Mouse (Mus musculus) midbrain, embryonic 14.5 days (tissue): ENCODE measurements at regions not wholly inside any gene's neighbourhood (a gene's known extent, or its start where the extent isn't known, plus 50 kb on each side); places are given as distances from the start of the nearest gene placed in this dataset.
"Not testable (repeated sequence)": the region's sequence is repeated elsewhere in the genome, so short reads cannot be mapped to it uniquely, and the experiment has no call there.

Experiments used
- ATAC-seq: fragments of 200-750 bp; cut with Nextera tagmentation; 2 replicates; pipeline ENCODE4 v1.8.0; 2017; ENCODE audit warnings: moderate number of reproducible peaks, moderate library complexity; ENCODE audit not compliant: low FRiP score, low TSS enrichment
- DNase-seq: peaks from one replicate; pipeline ENCODE4 v3.0.0-alpha.2; 2015
- H3K27ac ChIP-seq: fragments of 300-500 bp; sonication (generic); replicated peaks from 2 replicates; pipeline ENCODE4 v1.5.1; 2014; ENCODE audit warnings: mild to moderate bottlenecking, low read depth, low read length, moderate library complexity
- H3K27me3 ChIP-seq: fragments of 300-500 bp; sonication (generic); 2 replicates; pipeline ENCODE4 v1.6.1; 2014; ENCODE audit warnings: low read length, control low read depth, mixed read lengths; ENCODE audit not compliant: control insufficient read depth, insufficient read depth
- H3K36me3 ChIP-seq: fragments of 300-500 bp; sonication (generic); 2 replicates; pipeline ENCODE4 v1.6.1; 2014; ENCODE audit warnings: low read length, control low read depth; ENCODE audit not compliant: control insufficient read depth, insufficient read depth
- H3K4me1 ChIP-seq: fragments of 300-500 bp; sonication (generic); 2 replicates; pipeline ENCODE4 v1.6.1; 2014; ENCODE audit warnings: mild to moderate bottlenecking, antibody characterized with exemption, low read length, control low read depth; ENCODE audit not compliant: control insufficient read depth, insufficient read depth
- H3K4me2 ChIP-seq: fragments of 300-500 bp; sonication (generic); 2 replicates; pipeline ENCODE4 v1.6.1; 2014; ENCODE audit warnings: mild to moderate bottlenecking, low read length, moderate library complexity
- H3K4me3 ChIP-seq: fragments of 300-500 bp; sonication (generic); replicated peaks from 2 replicates; pipeline ENCODE4 v1.5.1; 2014; ENCODE audit warnings: low read depth, low read length
- H3K9ac ChIP-seq: fragments of 300-500 bp; sonication (generic); replicated peaks from 2 replicates; pipeline ENCODE4 v1.6.1; 2014; ENCODE audit warnings: mild to moderate bottlenecking, low read length, moderate library complexity
- H3K9me3 ChIP-seq: fragments of 300-500 bp; sonication (generic); 2 replicates; pipeline ENCODE4 v1.6.1; 2016; ENCODE audit warnings: low read length, control low read depth, mixed read lengths; ENCODE audit not compliant: control insufficient read depth
- WGBS: fragments of 180-500 bp; shearing (Covaris S2); extraction: QIAGEN DNeasy Blood & Tissue Kit; methylation state at CpG from one replicate; pipeline ENCODE4 v1.1.7; 2014; 5-methylcytosine and 5-hydroxymethylcytosine counted together

DNA sequence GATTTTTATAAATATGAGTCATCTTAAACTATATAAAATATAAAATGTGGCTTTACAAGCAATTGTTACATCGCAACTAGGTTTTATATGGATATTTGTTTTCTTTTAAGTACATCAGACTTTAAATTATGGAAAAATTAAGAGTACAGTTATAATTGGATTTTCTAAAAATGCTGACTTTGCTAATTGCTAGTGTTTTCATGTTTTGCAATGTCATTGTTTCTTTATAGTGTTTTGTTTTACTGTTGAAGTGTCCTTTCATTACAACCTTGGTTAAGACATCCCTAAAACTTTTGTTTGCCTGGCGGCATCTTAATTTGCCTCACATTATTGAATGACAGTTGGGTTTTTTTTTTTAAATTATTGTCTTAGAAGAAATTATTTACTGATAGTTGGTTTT is 1634.0 kb downstream of the Diaph2 start:
- DNase-seq: no peak
- Histone ChIP-seq H3K27ac (no peak overlapping the region), H3K36me3 (no peaks in the 10 kb centered on the region), H3K4me1 (no peaks in the 10 kb centered on the region), H3K9me3 (no peaks in the 10 kb centered on the region), H3K4me3 (no peak overlapping the region), H3K9ac (no peak overlapping the region), H3K4me2 (no peak overlapping the region), H3K27me3 (no peaks in the 10 kb centered on the region)
- 92% methylated on average over 2 of the region's 2 CpGs for WGBS
- no peak for ATAC-seq

DNA sequence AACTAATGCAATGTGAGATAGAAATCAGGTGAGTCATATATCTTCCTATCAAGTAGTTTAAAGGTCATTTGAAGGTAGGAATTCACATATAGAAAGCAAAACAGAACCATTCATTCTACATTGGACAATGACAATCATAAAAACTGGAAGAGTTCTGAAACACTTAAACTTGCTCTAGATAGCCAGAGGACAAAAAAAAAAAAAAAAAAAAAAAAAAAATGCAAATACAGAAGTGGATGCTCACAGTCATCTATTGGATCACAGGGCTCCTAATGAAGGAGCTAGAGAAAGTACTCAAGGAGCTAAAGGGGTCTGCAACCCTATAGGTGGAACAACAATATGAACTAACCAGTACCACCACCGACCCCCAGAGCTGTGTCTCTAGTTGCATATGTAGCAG is 1652.6 kb downstream of the Diaph2 start:
- WGBS: 78% methylated on average over 1 of the region's 1 CpGs
- no peak overlapping the region for H3K4me3 ChIP-seq
- no peaks in the 10 kb centered on the region for H3K9me3 ChIP-seq
- H3K27ac ChIP-seq: no peak overlapping the region
- H3K4me2 ChIP-seq: no peak overlapping the region
- no peaks in the 10 kb centered on the region for H3K27me3 ChIP-seq
- no peaks in the 10 kb centered on the region for H3K36me3 ChIP-seq
- ATAC-seq (no peak), DNase-seq (no peak)
- H3K4me1 ChIP-seq: no peaks in the 10 kb centered on the region
- no peak overlapping the region for H3K9ac ChIP-seq

DNA sequence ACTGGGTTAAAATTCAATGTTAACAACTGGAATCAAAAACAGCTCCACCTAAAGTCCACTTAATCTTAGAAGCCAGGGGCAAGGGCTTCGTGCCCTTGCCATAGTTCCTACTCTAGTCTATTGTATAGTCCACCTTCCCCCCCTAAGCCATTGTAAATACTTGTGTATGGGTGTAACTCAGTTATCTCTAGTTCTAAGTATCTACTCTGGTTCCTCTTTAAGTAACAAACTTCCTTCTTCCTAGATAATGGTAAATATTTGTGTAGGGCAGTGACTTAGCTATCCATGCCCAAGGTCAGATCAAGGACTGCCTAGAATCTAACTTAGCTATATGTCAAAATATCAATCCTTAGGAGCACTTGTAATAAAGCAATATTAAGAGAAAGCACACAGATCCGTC is 1653.3 kb downstream of the Diaph2 start:
- not testable (repeated sequence) for H3K9ac ChIP-seq, H3K9me3 ChIP-seq, ATAC-seq, H3K4me2 ChIP-seq, H3K4me3 ChIP-seq, H3K4me1 ChIP-seq, DNase-seq, H3K27me3 ChIP-seq, H3K27ac ChIP-seq, H3K36me3 ChIP-seq
- WGBS: 78% methylated on average over 2 of the region's 2 CpGs

DNA sequence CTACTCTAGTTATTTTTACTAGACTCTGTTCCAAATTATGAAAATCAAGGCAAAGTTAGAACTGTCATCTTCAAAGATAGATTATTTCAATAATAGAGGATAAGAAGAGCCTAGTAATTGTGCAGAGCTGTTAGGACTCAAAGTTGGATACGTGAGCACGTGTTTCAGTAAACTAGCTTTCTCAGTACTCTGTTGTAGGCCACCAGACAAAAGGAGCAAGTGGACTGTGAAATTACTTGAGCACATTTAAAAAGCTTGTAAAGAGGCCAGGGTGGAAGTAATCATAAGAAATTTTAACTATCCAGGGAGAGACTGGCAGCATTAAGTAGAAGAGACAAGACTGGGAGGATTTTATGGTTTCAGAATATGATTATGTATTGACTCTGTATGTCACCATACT is 1657.1 kb downstream of the Diaph2 start:
- ATAC-seq: no peak
- 37% methylated on average over 2 of the region's 2 CpGs for WGBS
- H3K9ac ChIP-seq: no peak overlapping the region

DNA sequence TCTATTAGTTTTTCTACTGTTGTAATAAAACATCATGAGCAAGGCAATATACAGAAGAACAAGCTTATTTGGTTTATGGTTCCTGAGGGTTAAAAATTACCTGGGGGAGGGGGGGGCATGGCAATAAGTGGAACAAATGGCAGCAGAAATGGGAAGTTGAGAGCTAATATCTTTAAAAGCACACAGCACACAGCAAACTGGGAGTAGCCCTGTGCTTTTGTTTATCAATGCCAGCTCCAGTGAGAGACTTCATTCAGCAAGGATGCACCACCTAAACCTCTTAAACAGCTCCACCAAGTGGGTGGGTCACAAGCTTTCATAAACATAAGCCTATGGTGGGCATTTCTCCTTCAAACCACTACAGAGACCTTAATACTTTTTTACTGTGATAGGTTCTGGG is 1661.0 kb downstream of the Diaph2 start:
- no peaks in the 10 kb centered on the region for H3K27me3 ChIP-seq
- no peaks in the 10 kb centered on the region for H3K9me3 ChIP-seq
- H3K4me3 ChIP-seq: no peak overlapping the region
- no peak for DNase-seq
- no peaks in the 10 kb centered on the region for H3K4me1 ChIP-seq
- H3K36me3 ChIP-seq: no peaks in the 10 kb centered on the region
- no peak overlapping the region for H3K4me2 ChIP-seq
- no peak overlapping the region for H3K27ac ChIP-seq
- no peak overlapping the region for H3K9ac ChIP-seq
- no peak for ATAC-seq

More for the DNA sequence above, 1657.1 kb downstream of the Diaph2 start:
- Histone ChIP-seq H3K27me3 (no peaks in the 10 kb centered on the region), H3K4me1 (no peaks in the 10 kb centered on the region), H3K4me3 (no peak overlapping the region), H3K36me3 (no peaks in the 10 kb centered on the region), H3K4me2 (no peak overlapping the region), H3K27ac (no peak overlapping the region), H3K9me3 (no peaks in the 10 kb centered on the region)
- no peak for DNase-seq

DNA sequence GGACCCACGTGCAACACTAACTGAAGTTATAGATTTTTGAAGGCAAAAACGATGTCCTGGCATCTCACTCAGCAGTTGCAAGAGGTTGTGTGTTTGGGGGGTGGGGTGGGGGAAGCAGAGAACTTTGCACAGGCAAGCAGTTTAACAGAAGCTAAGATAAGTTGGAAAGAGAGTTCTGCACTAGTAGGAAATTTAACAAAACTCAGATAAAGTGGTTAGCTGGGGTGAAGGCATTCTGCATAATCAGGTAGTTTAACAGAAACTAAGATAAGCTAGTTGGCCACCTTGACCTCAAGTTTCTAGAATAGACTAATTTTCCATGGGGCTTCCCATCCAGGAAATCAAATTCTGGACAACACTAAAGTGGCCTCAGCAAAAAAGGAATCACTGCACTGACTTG is 1672.6 kb downstream of the Diaph2 start:
- no peak overlapping the region for H3K4me3 ChIP-seq

DNA sequence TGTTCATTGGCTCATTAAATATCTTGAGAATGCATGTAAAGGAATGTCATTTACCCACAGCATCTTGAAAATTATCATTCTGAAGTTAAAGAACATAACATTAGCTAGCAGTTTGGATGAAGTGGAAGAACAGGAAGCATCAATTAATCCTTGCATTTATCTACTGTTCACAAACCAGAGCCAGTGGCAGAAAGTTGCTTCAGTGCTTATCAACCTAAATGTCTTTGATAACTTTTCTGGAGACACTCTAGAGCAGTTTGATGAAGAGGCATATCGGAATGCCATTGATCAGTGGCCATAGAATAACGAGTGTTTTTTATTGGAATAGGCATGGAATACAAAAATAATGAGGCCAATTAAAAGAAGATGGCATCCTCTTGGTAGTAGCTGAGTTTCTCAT is 1673.3 kb downstream of the Diaph2 start:
- no peaks in the 10 kb centered on the region for H3K9me3 ChIP-seq
- no peak overlapping the region for H3K9ac ChIP-seq
- no peak for ATAC-seq
- no peak for DNase-seq
- no peaks in the 10 kb centered on the region for H3K36me3 ChIP-seq
- no peaks in the 10 kb centered on the region for H3K4me1 ChIP-seq
- H3K27ac ChIP-seq: no peak overlapping the region
- no peak overlapping the region for H3K4me2 ChIP-seq
- H3K4me3 ChIP-seq: no peak overlapping the region
- H3K27me3 ChIP-seq: no peaks in the 10 kb centered on the region
- 93% methylated on average over 2 of the region's 2 CpGs for WGBS

More for the DNA sequence above, 1672.6 kb downstream of the Diaph2 start:
- no peak overlapping the region for H3K27ac ChIP-seq
- no peak overlapping the region for H3K4me2 ChIP-seq
- H3K9me3 ChIP-seq: no peaks in the 10 kb centered on the region
- H3K9ac ChIP-seq: no peak overlapping the region
- no peaks in the 10 kb centered on the region for H3K4me1 ChIP-seq
- WGBS: 82% methylated on average over 2 of the region's 2 CpGs
- H3K36me3 ChIP-seq: no peaks in the 10 kb centered on the region
- DNase-seq (no peak), ATAC-seq (no peak)
- no peaks in the 10 kb centered on the region for H3K27me3 ChIP-seq

DNA sequence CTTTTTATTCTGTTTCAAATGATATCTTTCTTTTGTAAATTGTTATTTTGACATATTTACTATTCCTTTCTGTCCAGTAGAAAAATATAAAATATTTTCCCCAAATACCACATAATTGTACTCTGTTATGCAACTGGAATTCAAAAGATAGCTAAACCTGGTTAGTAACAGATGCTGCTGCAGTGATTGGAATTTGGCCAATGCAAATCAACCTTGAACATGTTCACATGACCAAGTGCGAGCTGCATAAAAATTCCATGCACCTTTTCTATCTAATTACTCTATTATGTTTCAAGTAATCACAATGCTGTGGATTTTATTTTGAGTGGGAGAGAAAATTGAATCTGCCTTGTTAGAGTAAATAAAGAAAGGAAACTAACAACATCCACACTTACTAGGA is 1684.6 kb downstream of the Diaph2 start:
- Histone ChIP-seq H3K27ac (no peak overlapping the region), H3K4me3 (no peak overlapping the region), H3K4me1 (no peaks in the 10 kb centered on the region), H3K9me3 (no peaks in the 10 kb centered on the region), H3K36me3 (no peaks in the 10 kb centered on the region), H3K9ac (no peak overlapping the region), H3K27me3 (no peaks in the 10 kb centered on the region), H3K4me2 (no peak overlapping the region)
- ATAC-seq (no peak), DNase-seq (peak; percentile 49)
- WGBS: 75% methylated on average over 1 of the region's 1 CpGs

DNA sequence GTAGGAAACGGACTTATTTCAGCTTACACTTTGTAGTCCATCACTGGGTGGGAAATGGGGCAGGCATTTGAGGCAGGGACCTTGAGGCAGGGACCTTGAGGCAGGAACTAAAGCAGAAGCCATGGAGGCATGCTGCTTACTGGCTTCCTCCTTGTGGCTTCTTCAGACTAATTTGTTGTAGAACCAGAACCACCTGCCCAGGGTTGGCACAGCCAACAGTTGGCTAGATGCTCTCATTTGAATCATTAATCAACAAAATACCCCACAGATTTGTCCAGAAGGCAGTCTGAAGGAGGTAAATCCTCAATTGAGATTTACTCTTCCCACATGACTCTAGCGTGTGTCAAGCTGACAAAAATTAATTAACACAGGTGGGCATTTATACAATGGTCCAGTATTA is 1703.3 kb downstream of the Diaph2 start:
- H3K36me3 ChIP-seq: no peaks in the 10 kb centered on the region
- no peaks in the 10 kb centered on the region for H3K9me3 ChIP-seq
- no peak overlapping the region for H3K4me3 ChIP-seq
- no peaks in the 10 kb centered on the region for H3K4me1 ChIP-seq
- H3K4me2 ChIP-seq: no peak overlapping the region
- DNase-seq (no peak), ATAC-seq (no peak)
- 77% methylated on average over 2 of the region's 2 CpGs for WGBS
- H3K27me3 ChIP-seq: no peaks in the 10 kb centered on the region
- no peak overlapping the region for H3K27ac ChIP-seq
- H3K9ac ChIP-seq: no peak overlapping the region
